ENCODE assay signal across 15 mouse cellular contexts in the genomic region with DNA sequence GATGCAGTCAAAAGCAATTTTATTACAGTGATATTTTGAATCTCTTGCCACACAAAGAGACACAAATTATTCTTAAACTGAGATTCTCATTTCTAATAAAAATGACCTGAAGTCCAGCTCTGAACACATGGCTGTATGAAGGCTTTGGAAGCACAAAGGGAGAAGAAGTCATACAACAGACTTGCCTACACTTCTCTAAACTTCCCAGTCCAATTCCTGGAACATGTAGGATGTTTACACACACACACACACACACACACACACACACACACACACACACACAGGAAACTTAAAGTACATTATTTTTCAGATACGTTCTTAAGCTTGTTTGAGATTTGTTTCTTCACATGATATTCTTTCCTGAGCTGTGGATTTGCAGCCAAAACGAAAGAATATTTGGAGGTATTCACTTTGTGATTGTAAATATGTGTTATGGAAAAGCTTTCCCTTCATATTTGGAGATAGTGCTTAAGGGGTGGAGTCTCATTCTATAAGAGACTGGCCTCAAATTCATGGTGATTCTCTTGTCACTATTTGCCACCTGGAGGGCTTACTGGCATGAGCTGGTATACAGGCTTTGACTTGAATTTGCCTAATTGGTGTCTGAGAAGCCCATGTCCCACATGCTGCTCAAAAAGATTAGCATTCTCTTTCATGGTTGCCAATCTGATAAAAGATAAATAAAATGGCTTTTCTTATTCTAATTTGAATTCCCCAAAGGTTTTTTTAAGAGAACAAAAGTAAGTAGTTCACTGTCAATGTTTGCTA.
"Had no signal": no experiment of that assay in that cellular context is flagged by ENCODE, and none has a peak within 500 bp of the region (broad histone marks: within the 10 kb centered on the region; RNA-seq: fewer than 3 reads in every experiment).

No protein-coding gene starts in this region.

- H3K4me1 ChIP-seq: kidney, embryonic 15.5 days; limb, embryonic 10.5 days; liver, embryonic 15.5 days; neural tube, embryonic 12.5 days had no signal

- DNase-seq: kidney, postnatal 14 days; lung, adult 2 months; lung, postnatal 36 days; retina, postnatal 1 day; right cerebral cortex, postnatal 4 days; spleen, adult 18-20 months; thymus, adult 18-20 months; thymus, postnatal 14 days had no signal

- H3K36me3 ChIP-seq: kidney, embryonic 15.5 days; limb, embryonic 10.5 days; liver, embryonic 15.5 days; neural tube, embryonic 12.5 days had no signal

- H3K27me3 ChIP-seq: kidney, embryonic 15.5 days; liver, embryonic 15.5 days; neural tube, embryonic 12.5 days had no signal

- H3K4me2 ChIP-seq: kidney, embryonic 15.5 days; liver, embryonic 11.5 days; liver, embryonic 15.5 days; neural tube, embryonic 12.5 days had no signal

- H3K9ac ChIP-seq: kidney, embryonic 15.5 days; liver, embryonic 15.5 days; neural tube, embryonic 12.5 days had no signal

- H3K27ac ChIP-seq: kidney, embryonic 15.5 days; left cerebral cortex, adult 2 months; limb, embryonic 10.5 days; liver, embryonic 15.5 days; neural tube, embryonic 12.5 days had no signal

- ATAC-seq: lung, postnatal 0 days had no signal

- H3K4me3 ChIP-seq: kidney, embryonic 15.5 days; left cerebral cortex, adult 2 months; limb, embryonic 10.5 days; liver, embryonic 15.5 days; neural tube, embryonic 12.5 days had no signal

- H3K9me3 ChIP-seq: kidney, embryonic 15.5 days; limb, embryonic 10.5 days; liver, embryonic 15.5 days; neural tube, embryonic 12.5 days had no signal
